Mouse (Mus musculus): Measurements from ENCODE around the gene Psd. TPM values are rescaled to one million over a fixed set of nuclear protein-coding genes. Genes with fewer than 3 reads are reported as not detected.

Psd gene
- polyA plus RNA-seq, 1 experiment from 2014 or later: 8.1 TPM

GRCm38 (mm10) chr19:46326019-46326755 lies 769 bp downstream of the Psd start:
- H3K4me1 ChIP-seq: peaks cover 27% of the 10 kb centered on the region
- WGBS: 5% methylated on average over 27 of the region's 29 CpGs
- H3K27me3 ChIP-seq: peaks cover 59% of the 10 kb centered on the region
- H3K9ac ChIP-seq: no peak overlapping the region
- no peak overlapping the region for H3K27ac ChIP-seq
- H3K36me3 ChIP-seq: peaks cover 9% of the 10 kb centered on the region
- ATAC-seq (ENCODE audit: insufficient number of reproducible peaks, insufficient read depth, low FRiP score, low TSS enrichment): no peak
- peak overlapping the region; percentile 100 for H3K4me2 ChIP-seq (replicated peaks)
- peak overlapping the region; percentile 22; the same call in 1 of the 2 replicates for H3K4me3 ChIP-seq
- no peaks in the 10 kb centered on the region for H3K9me3 ChIP-seq

DNA sequence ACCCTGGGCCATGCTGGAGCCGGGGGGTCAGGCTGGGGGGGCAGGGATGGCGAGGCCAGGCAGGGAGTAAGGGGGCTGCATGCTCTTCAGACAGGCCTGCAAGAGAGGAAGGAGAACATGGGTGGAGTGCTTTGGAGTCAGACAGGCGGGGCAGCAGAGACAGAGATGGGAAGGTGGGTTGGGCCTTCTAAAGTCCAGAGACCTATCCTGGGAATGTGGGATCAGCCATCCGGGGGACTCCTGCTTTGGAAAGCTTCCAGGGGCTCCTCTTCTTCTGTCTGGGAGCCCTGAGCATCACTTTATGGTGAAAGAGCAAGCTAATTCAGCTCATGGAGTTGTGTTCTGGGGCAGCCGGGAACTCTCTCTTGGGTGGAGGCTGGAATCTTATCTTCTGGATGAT lies 2.0 kb downstream of the Psd start:
- H3K27me3 ChIP-seq: peaks cover 71% of the 10 kb centered on the region
- no peak for ATAC-seq (ENCODE audit: insufficient number of reproducible peaks, insufficient read depth, low FRiP score, low TSS enrichment)
- WGBS: 66% methylated on average over 5 of the region's 5 CpGs

GRCm38 (mm10) chr19:46324366-46324765 lies 2.6 kb downstream of the Psd start:
- Histone ChIP-seq H3K4me1 (peaks cover 27% of the 10 kb centered on the region), H3K27ac (no peak overlapping the region), H3K4me3 (no peak overlapping the region), H3K9ac (no peak overlapping the region), H3K27me3 (peaks cover 77% of the 10 kb centered on the region), H3K36me3 (no peaks in the 10 kb centered on the region), H3K9me3 (no peaks in the 10 kb centered on the region), H3K4me2 (replicated peaks) (no peak overlapping the region)
- whole genome bisulfite sequencing: 64% methylated on average over 11 of the region's 11 CpGs
- no peak for ATAC-seq (ENCODE audit: insufficient number of reproducible peaks, insufficient read depth, low FRiP score, low TSS enrichment)

More for the DNA sequence above, 2.0 kb downstream of the Psd start:
- no peaks in the 10 kb centered on the region for H3K9me3 ChIP-seq
- H3K36me3 ChIP-seq: no peaks in the 10 kb centered on the region
- no peak overlapping the region for H3K9ac ChIP-seq
- no peak overlapping the region for H3K4me3 ChIP-seq
- peaks cover 27% of the 10 kb centered on the region for H3K4me1 ChIP-seq
- H3K27ac ChIP-seq: no peak overlapping the region
- H3K4me2 ChIP-seq (replicated peaks): no peak overlapping the region

DNA sequence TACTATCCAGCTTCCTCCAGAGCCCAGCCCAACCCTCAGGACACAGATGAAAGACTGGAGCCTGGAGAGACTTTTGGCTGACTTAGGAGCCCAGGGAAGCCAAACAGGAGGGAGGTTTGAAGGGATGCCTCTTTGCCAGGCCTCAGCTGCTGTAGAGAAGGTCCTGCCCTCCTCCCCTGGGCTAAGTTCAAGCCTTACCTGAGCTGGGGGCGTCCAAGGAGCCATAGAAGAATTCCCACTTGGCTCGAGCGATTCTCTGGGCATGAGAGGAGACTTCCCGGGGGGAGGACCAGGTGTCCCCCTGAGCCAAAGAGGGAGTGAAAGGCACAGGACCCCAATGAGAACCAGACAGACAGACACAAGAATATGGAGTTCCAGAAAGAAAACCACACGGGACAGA lies 3.2 kb downstream of the Psd start:
- H3K9me3 ChIP-seq: no peaks in the 10 kb centered on the region
- H3K36me3 ChIP-seq: no peaks in the 10 kb centered on the region
- 66% methylated on average over 5 of the region's 5 CpGs for WGBS
- no peak overlapping the region for H3K4me3 ChIP-seq
- H3K27ac ChIP-seq: no peak overlapping the region
- H3K27me3 ChIP-seq: peaks cover 83% of the 10 kb centered on the region
- H3K4me1 ChIP-seq: peaks cover 24% of the 10 kb centered on the region
- no peak overlapping the region for H3K4me2 ChIP-seq (replicated peaks)
- no peak overlapping the region for H3K9ac ChIP-seq
- no peak for ATAC-seq (ENCODE audit: insufficient number of reproducible peaks, insufficient read depth, low FRiP score, low TSS enrichment)

DNA sequence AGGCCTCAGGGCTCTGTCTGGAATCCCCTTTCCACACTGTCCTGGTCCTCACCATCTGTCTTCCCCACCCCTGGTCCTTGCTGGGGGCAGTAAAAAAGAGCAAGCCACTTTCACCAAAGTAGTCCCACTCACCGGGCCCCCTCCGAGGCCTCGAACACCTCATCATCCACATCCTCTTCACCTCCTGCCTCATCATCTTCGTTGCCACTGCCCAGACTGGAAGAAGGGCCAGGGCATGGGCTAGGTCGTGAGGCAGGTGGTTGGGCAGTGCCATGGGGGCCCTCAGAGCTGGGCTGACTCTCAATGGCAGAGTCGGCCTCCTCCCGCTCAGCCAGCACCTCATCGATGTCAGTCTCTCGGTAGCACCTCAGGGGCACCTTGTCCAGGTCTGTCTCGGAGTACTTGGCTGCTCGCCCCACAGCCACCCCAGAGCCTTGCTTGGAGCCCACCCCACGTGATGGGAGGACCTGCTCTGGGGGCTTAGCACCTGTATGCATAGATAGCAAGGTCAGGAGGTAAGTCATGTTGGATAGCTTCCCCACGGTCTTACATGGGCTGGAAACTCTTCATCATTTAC lies 3.9 kb downstream of the Psd start:
- Histone ChIP-seq H3K4me2 (replicated peaks) (no peak overlapping the region), H3K36me3 (no peaks in the 10 kb centered on the region), H3K4me3 (no peak overlapping the region), H3K9ac (no peak overlapping the region), H3K27me3 (peaks cover 90% of the 10 kb centered on the region), H3K27ac (no peak overlapping the region), H3K4me1 (peaks cover 29% of the 10 kb centered on the region), H3K9me3 (no peaks in the 10 kb centered on the region)
- WGBS: 74% methylated on average over 13 of the region's 13 CpGs
- no peak for ATAC-seq (ENCODE audit: insufficient number of reproducible peaks, insufficient read depth, low FRiP score, low TSS enrichment)

DNA sequence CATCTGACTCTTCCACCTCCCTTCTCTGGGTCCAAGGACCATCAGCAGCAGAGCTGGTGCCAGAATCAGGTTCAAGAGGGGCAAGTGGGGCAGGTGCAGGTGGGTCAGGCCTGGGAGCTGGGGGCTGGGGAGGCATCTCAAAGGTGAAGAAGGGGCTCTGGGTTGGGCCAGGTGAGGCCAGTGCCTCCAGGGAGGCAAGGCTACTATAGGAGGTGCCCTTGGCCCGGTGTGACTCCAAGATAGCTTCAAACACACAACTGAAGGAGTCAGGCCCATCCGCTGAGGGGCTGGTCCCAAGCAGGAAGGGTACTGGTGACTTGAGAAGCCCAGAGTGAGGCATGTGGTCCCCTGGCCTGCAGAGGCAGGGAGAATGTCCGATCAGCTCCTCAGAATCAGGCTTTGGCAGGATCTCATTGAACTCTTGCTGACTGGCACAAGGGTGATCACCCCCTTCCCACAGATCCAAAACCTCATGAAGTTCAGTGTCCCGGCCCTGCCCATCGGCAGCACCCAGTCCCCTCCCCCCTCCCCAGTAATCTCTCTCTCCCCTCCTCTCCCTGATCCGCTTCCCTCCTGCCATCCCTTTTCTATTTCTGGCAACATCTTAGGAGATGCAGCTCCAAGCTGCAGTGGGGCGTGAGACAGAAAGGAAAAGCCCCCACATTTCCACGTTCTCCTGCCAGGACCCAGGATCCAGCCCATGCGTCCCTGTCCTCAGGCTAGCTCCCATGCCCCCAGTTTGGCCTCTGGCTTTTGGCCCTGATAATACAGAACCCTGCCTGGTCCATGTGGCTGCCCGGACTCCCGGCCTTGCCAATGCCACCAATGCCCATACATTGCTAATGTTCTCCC lies 4.6 kb downstream of the Psd start:
- no peak overlapping the region for H3K9ac ChIP-seq
- peaks cover 97% of the 10 kb centered on the region for H3K27me3 ChIP-seq
- no peaks in the 10 kb centered on the region for H3K9me3 ChIP-seq
- H3K4me2 ChIP-seq (replicated peaks): no peak overlapping the region
- H3K4me3 ChIP-seq: no peak overlapping the region
- H3K36me3 ChIP-seq: no peaks in the 10 kb centered on the region
- peaks cover 29% of the 10 kb centered on the region for H3K4me1 ChIP-seq
- 54% methylated on average over 11 of the region's 11 CpGs for WGBS
- H3K27ac ChIP-seq: no peak overlapping the region
- ATAC-seq (ENCODE audit: insufficient number of reproducible peaks, insufficient read depth, low FRiP score, low TSS enrichment): no peak

DNA sequence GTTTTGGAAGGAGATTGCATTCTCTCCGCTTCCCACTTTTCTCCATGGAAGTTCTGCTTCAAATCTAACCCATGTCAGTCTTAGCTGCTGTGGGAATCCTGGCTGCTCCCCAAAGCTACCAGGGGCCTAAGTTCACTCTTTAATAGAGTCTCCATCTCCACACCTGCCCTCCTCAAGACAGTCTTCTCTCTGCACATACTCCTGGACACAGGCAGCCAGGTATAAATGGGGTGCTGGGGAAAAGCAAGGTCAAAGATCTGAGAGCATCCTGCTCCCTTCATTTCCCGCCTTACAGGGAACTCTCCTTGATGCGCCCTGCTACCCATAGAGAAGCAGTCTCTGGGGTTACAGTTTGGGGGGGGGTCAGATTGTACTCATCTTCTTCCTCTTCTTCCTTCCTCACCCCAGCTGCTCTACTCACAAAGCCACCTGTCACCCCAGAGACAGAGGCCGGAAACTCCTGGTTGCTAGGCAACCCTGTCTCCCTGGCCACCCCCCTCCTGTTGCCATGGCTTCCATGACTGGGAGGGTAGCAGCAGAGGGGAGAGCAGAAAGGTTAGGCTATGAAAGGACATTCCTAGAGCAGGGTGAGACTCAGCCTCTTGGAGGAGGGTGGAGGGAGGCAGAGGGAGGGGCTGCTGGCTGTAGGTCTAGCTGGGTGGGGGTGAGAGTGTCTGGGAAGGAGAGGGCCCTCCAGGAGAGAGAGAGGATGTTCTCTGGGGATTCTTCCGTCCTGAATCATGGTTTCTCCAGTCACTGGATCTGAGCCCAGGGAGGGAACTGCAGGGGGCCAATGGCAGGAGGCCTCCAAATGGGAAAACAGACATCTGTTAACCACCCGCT lies 5.6 kb downstream of the Psd start:
- H3K4me1 ChIP-seq: peaks cover 25% of the 10 kb centered on the region
- H3K9me3 ChIP-seq: no peaks in the 10 kb centered on the region
- ATAC-seq (ENCODE audit: insufficient number of reproducible peaks, insufficient read depth, low FRiP score, low TSS enrichment): no peak
- H3K27me3 ChIP-seq: peaks cover 100% of the 10 kb centered on the region
- 24% methylated on average over 6 of the region's 6 CpGs for WGBS
- H3K36me3 ChIP-seq: no peaks in the 10 kb centered on the region
- H3K9ac ChIP-seq: no peak overlapping the region
- no peak overlapping the region for H3K4me3 ChIP-seq
- H3K27ac ChIP-seq: no peak overlapping the region
- H3K4me2 ChIP-seq (replicated peaks): no peak overlapping the region

DNA sequence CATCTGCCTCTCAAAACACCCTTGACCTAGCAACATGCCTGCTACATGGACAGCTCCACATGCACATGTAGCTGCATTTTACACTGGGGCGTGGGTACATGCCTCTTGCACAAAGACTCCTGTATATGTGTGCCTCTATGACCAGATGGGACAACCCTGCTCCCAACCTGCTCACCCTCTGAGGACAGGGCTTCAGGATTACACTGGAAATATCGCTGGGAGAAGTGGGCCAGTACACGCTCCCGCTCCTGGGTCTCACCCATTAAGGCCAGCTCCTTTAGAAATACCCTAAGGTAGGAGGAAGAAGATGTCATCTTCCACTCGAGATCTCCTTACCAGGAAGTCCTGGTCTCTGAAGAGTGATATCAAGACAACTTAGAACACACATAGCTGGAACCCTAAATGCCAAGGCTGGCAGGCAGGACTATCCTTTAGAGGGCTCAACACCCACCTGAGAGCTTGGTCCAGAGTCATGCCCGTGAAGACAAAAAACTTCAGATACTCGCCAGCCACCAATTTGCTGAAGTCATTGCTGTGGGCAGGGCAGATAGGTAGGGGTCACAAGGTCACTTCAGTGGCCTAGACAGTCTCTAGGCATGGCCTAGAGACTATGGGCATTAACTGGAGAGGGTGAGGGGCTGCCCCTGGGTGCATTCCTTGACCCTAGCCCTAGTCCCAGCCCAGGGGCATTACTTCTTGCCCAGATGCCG lies 6.7 kb downstream of the Psd start:
- H3K4me3 ChIP-seq: no peak overlapping the region
- H3K27me3 ChIP-seq: peaks cover 100% of the 10 kb centered on the region
- no peak for ATAC-seq (ENCODE audit: insufficient number of reproducible peaks, insufficient read depth, low FRiP score, low TSS enrichment)
- no peak overlapping the region for H3K9ac ChIP-seq
- 75% methylated on average over 8 of the region's 8 CpGs for WGBS
- H3K27ac ChIP-seq: no peak overlapping the region
- H3K9me3 ChIP-seq: no peaks in the 10 kb centered on the region
- H3K4me1 ChIP-seq: peaks cover 29% of the 10 kb centered on the region
- H3K4me2 ChIP-seq (replicated peaks): no peak overlapping the region
- no peaks in the 10 kb centered on the region for H3K36me3 ChIP-seq

GRCm38 (mm10) chr19:46318586-46319378 lies 8.2 kb downstream of the Psd start:
- Histone ChIP-seq H3K9ac (no peak overlapping the region), H3K4me3 (0 out of 2 replicates have a peak overlapping the region, but pooled peaks have one; percentile 7), H3K4me1 (peaks cover 33% of the 10 kb centered on the region), H3K27ac (no peak overlapping the region), H3K27me3 (peaks cover 100% of the 10 kb centered on the region), H3K4me2 (replicated peaks) (peak overlapping the region; percentile 81), H3K9me3 (no peaks in the 10 kb centered on the region), H3K36me3 (no peaks in the 10 kb centered on the region)
- WGBS: 12% methylated on average over 16 of the region's 16 CpGs
- no peak for ATAC-seq (ENCODE audit: insufficient number of reproducible peaks, insufficient read depth, low FRiP score, low TSS enrichment)

- Histone ChIP-seq H3K9ac (peak overlapping the region; percentile 62), H3K27me3 (peaks cover 100% of the 10 kb centered on the region), H3K4me2 (replicated peaks) (peak overlapping the region; percentile 81), H3K27ac (peak overlapping the region; percentile 41; the same call in 1 of the 2 replicates), H3K4me3 (peak overlapping the region; percentile 45), H3K9me3 (no peaks in the 10 kb centered on the region), H3K36me3 (no peaks in the 10 kb centered on the region), H3K4me1 (peaks cover 33% of the 10 kb centered on the region)
- no peak for ATAC-seq (ENCODE audit: insufficient number of reproducible peaks, insufficient read depth, low FRiP score, low TSS enrichment)
- whole genome bisulfite sequencing: 3% methylated on average over 31 of the region's 42 CpGs
Measured at GRCm38 (mm10) chr19:46318031-46318471, 8.9 kb downstream of the Psd start.

Data from embryonic facial prominence, embryonic 12.5 days (tissue).